Mouse (Mus musculus) CH12.LX (cell line): ENCODE data around the gene Nhej1.

Experiments
- CTCF ChIP-seq, 2 experiments: IDR thresholded peaks in 1 of 2; conservative IDR thresholded peaks in 1 of 2; 2 replicates each; pipeline ENCODE4 v1.5.1; 2011 to 2012; ENCODE audit warnings: low read depth in 2 of 2, low read length in 2 of 2, improper control_type of control experiment in 1 of 2, inconsistent platforms in 1 of 2, mild to moderate bottlenecking in 1 of 2, moderate library complexity in 1 of 2
- EP300 ChIP-seq: IDR thresholded peaks from 2 replicates; pipeline ENCODE4 v1.6.1; 2011; ENCODE audit warnings: low read length, improper control_type of control experiment
- ETS1 ChIP-seq: conservative IDR thresholded peaks from 2 replicates; pipeline ENCODE4 v1.6.1; 2012; ENCODE audit warnings: low read depth, mild to moderate bottlenecking, inconsistent platforms, low read length, improper control_type of control experiment, moderate library complexity
- MEF2A ChIP-seq: IDR thresholded peaks from 2 replicates; pipeline ENCODE4 v1.6.1; 2014; ENCODE audit warnings: low read depth, mild to moderate bottlenecking, inconsistent platforms, low read length, improper control_type of control experiment, borderline replicate concordance
- UBTF ChIP-seq: IDR thresholded peaks from 2 replicates; pipeline ENCODE4 v1.6.1; 2012; ENCODE audit warnings: low read depth, mild to moderate bottlenecking, inconsistent platforms, low read length, improper control_type of control experiment, moderate library complexity
- USF1 ChIP-seq: IDR thresholded peaks from 2 replicates; pipeline ENCODE4 v1.6.1; 2014; ENCODE audit warnings: low read depth, mild to moderate bottlenecking, inconsistent platforms, low read length, improper control_type of control experiment

DNA sequence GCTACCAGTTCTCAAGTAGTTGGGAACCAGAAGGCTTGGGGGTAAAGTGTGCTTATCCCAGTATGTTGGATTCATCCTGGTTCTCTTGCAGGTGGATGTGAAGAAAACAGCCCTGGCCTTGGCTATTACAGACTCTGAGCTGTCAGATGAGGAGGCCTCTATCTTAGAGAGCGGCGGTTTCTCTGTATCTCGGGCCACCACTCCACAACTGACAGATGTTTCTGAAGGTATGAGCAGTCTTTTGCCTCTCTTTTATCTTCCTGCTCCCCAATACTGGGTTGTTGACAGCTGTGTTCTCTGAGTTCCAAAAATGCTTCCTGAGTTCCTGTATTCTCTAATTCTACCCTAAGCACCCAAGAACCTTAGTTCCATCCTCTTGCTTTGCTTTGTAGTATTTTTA, 20.6 kb upstream of the Nhej1 start:
- no peak for TF ChIP-seq UBTF
- TF ChIP-seq USF1: no peak
- no peak for TF ChIP-seq CTCF (conservative IDR thresholded peaks at IDR 0.05 in 1 of 2, IDR thresholded peaks at IDR 0.05 in 1 of 2; ENCODE audit: low read depth in 2 of 2, low read length in 2 of 2)
- TF ChIP-seq ETS1: no peak
- TF ChIP-seq MEF2A: no peak
- TF ChIP-seq EP300: no peak
